Mouse (Mus musculus) heart, embryonic 14.5 days (tissue): ENCODE measurements around the gene Catsper2. TPM values are rescaled to one million over a fixed set of nuclear protein-coding genes. Genes with fewer than 3 reads are reported as not detected.
A peak's percentile ranks its signal among the peaks of the same experiment; 100 is the strongest.

Experiments used
- ATAC-seq: fragments of 200-750 bp; cut with Nextera tagmentation; 2 replicates; pipeline ENCODE4 v1.8.0; 2017; ENCODE audit warnings: low read depth, moderate TSS enrichment; ENCODE audit not compliant: insufficient number of reproducible peaks, insufficient read depth, low FRiP score
- H3K27ac ChIP-seq, 2 experiments: fragments of 200-500 bp in 1 of 2; fragments of 300-500 bp in 1 of 2; sonication (generic) in 1 of 2; replicated peaks in 1 of 2; 2 replicates each; pipeline ENCODE4 v1.5.1; 2012 to 2014; ENCODE audit warnings: low read depth in 2 of 2, low read length in 2 of 2, control low read depth in 1 of 2, mild to moderate bottlenecking in 1 of 2, mixed read lengths in 1 of 2; ENCODE audit not compliant: control insufficient read depth in 1 of 2, insufficient read depth in 1 of 2
- H3K27me3 ChIP-seq: fragments of 300-500 bp; sonication (generic); 2 replicates; pipeline ENCODE4 v1.6.1; 2014; ENCODE audit warnings: mild to moderate bottlenecking, low read length, control low read depth; ENCODE audit not compliant: control insufficient read depth, insufficient read depth
- H3K36me3 ChIP-seq: fragments of 300-500 bp; sonication (generic); 2 replicates; pipeline ENCODE4 v1.6.1; 2014; ENCODE audit warnings: mild to moderate bottlenecking, control low read depth, low read length, mixed read lengths; ENCODE audit not compliant: control insufficient read depth, insufficient read depth
- H3K4me1 ChIP-seq, 2 experiments: fragments of 200-500 bp in 1 of 2; fragments of 300-500 bp in 1 of 2; sonication (generic) in 1 of 2; 2 replicates each; pipeline ENCODE4 v1.6.1; 2012 to 2014; ENCODE audit warnings: low read length in 2 of 2, control low read depth in 1 of 2, mixed read lengths in 1 of 2; ENCODE audit not compliant: control insufficient read depth in 2 of 2, insufficient read depth in 2 of 2
- H3K4me2 ChIP-seq: fragments of 300-500 bp; sonication (generic); 2 replicates; pipeline ENCODE4 v1.6.1; 2014; ENCODE audit warnings: mild to moderate bottlenecking, low read length
- H3K4me3 ChIP-seq, 2 experiments: fragments of 200-500 bp in 1 of 2; fragments of 300-500 bp in 1 of 2; sonication (generic) in 1 of 2; 2 replicates each; pipeline ENCODE4 v1.5.1; 2012 to 2014; ENCODE audit warnings: low read length in 2 of 2, mild to moderate bottlenecking in 2 of 2, control low read depth in 1 of 2, low read depth in 1 of 2, moderate library complexity in 1 of 2; ENCODE audit not compliant: control insufficient read depth in 1 of 2, insufficient read depth in 1 of 2
- H3K9ac ChIP-seq: fragments of 300-500 bp; sonication (generic); 2 replicates; pipeline ENCODE4 v1.6.1; 2014; ENCODE audit warnings: mild to moderate bottlenecking, low read length
- H3K9me3 ChIP-seq: fragments of 300-500 bp; sonication (generic); 2 replicates; pipeline ENCODE4 v1.6.1; 2016; ENCODE audit warnings: low read length, control low read depth; ENCODE audit not compliant: control insufficient read depth
- WGBS: fragments of 180-500 bp; shearing (Covaris S2); extraction: QIAGEN DNeasy Blood & Tissue Kit; methylation state at CpG from one replicate; pipeline ENCODE4 v1.1.7; 2014; 5-methylcytosine and 5-hydroxymethylcytosine counted together
- polyA plus RNA-seq: library from polyadenylated mRNA; unstranded; fragments of >200 nt; fragmentation: Nextera tagmentation; extraction: Ambion mirVana; gene quantifications from 2 replicates; pipeline ENCODE4 v1.2.1, GENCODE M21; 2014

Gene Catsper2
- polyA plus RNA-seq = 3.1 and 3.4 TPM in 2 replicates

DNA sequence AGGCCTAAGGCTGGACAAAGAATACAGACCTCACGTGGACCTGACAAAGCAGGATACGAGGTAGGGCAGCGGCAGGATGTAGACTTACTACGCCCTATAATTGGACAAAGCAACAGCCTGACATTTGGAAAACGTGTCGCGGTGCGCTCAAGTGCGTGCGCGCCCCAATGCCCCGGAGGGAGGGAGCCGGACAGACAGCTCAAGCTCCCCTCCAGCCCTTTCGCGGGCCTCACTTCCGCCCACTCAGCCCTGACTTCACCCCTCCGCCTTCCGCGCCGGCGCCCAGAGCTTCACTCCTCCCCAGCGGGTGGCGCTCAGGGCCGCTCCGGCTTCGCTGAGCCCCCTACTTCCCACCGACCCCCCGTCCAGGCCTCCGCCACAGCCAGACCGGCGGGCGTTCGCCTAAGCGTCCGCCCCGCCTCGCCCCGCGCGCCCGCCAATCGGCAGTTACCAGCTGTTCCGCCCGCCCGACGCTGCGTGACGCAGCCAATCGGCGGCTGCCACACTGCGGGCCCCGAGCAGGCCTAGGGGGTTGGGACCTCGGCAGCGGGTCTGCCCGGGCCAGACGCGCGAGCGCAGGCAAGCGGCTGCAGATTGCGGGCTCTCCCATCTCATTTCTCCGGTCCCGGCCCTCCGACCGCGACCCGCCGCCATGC is at the start of gene Catsper2, which contains the start of gene Pdia3:
TSS of gene Catsper2 (minus strand) at position 406 of the 656 bp plus-strand sequence.
TSS of gene Pdia3 (plus strand) at position 389 of the 656 bp plus-strand sequence.
- H3K9me3 ChIP-seq = no peaks in the 10 kb centered on the region
- peaks cover 31% of the 10 kb centered on the region for H3K36me3 ChIP-seq
- WGBS = under 1% methylated on average over 66 of the region's 68 CpGs
- H3K4me3 ChIP-seq = peak within 1 kb of the TSS; percentile 67 to 100
- H3K4me2 ChIP-seq = peak within 1 kb of the TSS; percentile 74
- H3K9ac ChIP-seq = peak within 1 kb of the TSS; percentile 100
- no peaks in the 10 kb centered on the region for H3K27me3 ChIP-seq
- H3K4me1 ChIP-seq = peaks cover 4 to 23% of the 10 kb centered on the region in 2 experiments
- H3K27ac ChIP-seq = peak within 1 kb of the TSS; percentile 92 to 99
- ATAC-seq = peak; percentile 99

DNA sequence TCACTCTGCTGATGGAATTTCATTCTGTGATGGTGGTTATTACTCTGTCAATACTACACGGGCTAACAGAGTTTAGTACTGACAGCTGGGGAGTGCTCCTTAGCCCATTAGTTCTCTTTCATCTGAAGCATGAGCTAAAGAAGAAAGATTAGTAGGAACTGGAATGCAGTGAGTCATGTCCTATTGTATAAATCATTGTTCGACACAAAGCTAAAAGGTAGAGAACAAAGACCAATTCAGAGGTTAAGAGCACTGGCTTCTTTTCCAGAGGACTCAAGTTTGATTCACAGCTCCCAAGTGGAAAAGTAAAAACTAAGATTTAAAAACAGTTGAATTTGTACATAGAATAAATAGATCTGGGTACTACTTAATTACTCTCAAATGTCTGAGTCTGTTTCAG is 46.5 kb upstream of the Catsper2 start:
- Histone ChIP-seq H3K9ac (no peak overlapping the region), H3K36me3 (peaks cover 34% of the 10 kb centered on the region), H3K27ac (no peak overlapping the region), H3K4me1 (peaks cover 2 to 11% of the 10 kb centered on the region in 2 experiments; a peak in 2 of 4 replicates), H3K4me2 (no peak overlapping the region), H3K4me3 (no peak overlapping the region), H3K27me3 (no peaks in the 10 kb centered on the region), H3K9me3 (no peaks in the 10 kb centered on the region)
- no peak for ATAC-seq
- 63% methylated on average over 2 of the region's 2 CpGs for WGBS

DNA sequence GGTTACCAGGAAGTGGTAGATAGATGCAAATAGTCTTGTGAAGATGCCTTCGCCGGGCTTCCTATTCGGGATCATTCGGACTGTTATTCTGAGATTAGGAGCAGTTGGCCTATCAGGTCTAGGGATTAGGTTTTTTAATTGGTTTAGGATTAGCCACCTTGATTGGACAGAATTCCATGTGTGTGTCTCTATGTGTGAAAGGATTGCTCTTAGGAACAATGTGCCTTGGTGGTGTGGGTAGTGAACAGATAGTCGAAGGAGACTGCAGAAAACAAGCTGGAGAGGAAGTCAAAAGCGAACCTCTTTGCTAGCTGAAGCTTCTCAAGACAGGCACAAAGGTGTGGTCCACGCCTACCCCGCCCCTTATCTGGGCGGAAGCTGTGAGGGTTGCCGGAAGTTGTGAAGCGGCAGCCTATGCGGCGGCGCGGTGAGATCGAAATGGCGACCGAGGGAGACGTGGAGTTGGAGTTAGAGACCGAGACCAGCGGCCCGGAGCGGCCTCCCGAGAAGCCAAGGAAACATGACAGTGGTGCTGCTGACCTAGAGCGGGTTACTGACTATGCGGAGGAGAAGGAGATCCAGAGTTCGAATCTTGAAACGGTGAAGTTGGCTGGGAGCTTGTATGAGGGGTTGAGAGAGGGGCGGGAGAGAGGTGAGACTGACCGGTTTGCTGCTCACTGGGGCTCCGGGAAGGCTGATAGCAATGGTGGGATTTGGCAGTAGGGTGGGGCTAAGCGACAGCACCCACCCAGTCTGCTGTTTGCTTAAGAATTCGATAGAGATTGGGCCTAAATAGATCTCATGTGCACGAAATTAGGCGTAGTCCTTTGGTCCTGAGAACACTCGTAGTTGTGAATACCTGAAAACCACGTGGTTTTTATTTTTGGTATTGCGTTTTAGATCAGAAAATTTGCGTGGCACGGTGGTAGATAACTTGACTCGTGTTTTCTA is 43.4 kb upstream of the Catsper2 start, which contains the start of gene Serinc4:
TSS of gene Serinc4 (minus strand) at position 90 of the 951 bp plus-strand sequence.
- H3K4me2 ChIP-seq = peak within 1 kb of the TSS; percentile 66
- H3K9ac ChIP-seq = peak within 1 kb of the TSS; percentile 80
- no peaks in the 10 kb centered on the region for H3K9me3 ChIP-seq
- H3K4me1 ChIP-seq = peaks cover 9 to 32% of the 10 kb centered on the region in 2 experiments
- ATAC-seq = peak; percentile 76
- peak within 1 kb of the TSS; percentile 70 to 83 for H3K4me3 ChIP-seq
- H3K27ac ChIP-seq = peak within 1 kb of the TSS; percentile 79 to 85
- H3K36me3 ChIP-seq = peaks cover 64% of the 10 kb centered on the region
- no peaks in the 10 kb centered on the region for H3K27me3 ChIP-seq
- WGBS = 3% methylated on average over 41 of the region's 41 CpGs

DNA sequence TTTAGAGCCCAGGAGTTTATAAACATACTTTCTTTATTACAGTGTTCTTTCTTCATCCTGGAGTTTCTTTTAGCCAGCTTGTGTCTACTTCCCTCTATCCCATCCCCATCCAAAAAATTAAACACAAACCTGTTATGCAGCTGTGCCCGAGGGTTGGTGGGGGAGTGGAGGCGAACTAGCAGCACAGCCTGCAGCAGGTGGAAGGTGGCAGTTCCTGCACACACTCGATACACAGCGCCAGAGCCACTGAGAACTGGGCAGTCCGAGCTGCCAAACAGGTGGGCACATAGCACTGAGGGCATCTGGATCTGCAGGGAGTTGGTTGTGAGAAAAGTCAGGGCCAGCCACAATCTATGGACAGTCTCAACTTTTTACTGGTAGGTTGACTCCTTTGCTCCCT is 41.9 kb upstream of the Catsper2 start:
- whole genome bisulfite sequencing = 82% methylated on average over 5 of the region's 5 CpGs
- no peak overlapping the region for H3K4me2 ChIP-seq
- no peak for ATAC-seq
- H3K9me3 ChIP-seq = no peaks in the 10 kb centered on the region
- H3K27me3 ChIP-seq = no peaks in the 10 kb centered on the region
- no peak overlapping the region for H3K4me3 ChIP-seq
- peaks cover 67% of the 10 kb centered on the region for H3K36me3 ChIP-seq
- H3K27ac ChIP-seq = no peak overlapping the region
- no peak overlapping the region for H3K9ac ChIP-seq
- peaks cover 12 to 42% of the 10 kb centered on the region in 2 experiments for H3K4me1 ChIP-seq

DNA sequence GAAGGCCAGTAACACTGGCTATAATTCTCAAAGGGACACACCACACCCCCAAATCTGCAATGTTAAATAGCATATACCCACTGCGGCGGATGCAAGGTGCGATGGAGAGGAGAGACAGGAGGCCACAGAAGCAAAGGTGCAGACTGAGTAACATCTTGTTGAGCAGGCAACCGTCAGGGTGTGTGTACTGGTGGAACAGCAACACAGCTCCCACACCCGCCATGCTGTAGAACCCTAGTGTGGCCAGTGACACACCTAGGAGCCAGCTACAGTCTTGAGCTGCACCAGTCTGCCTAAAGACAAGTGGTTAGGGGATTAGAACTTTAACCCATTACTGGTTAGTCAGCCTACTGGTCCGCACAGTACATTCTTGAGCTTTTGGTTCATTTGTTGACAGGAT is 40.3 kb upstream of the Catsper2 start:
- 0 out of 2 replicates have a peak overlapping the region, but pooled peaks have one; percentile 48 for H3K4me2 ChIP-seq
- H3K4me1 ChIP-seq = peaks cover 12 to 47% of the 10 kb centered on the region in 2 experiments
- H3K36me3 ChIP-seq = peaks cover 55% of the 10 kb centered on the region
- H3K4me3 ChIP-seq = no peak overlapping the region
- no peak for ATAC-seq
- peak overlapping the region; percentile 21 to 86 for H3K27ac ChIP-seq
- WGBS = 84% methylated on average over 6 of the region's 6 CpGs
- H3K27me3 ChIP-seq = no peaks in the 10 kb centered on the region
- no peaks in the 10 kb centered on the region for H3K9me3 ChIP-seq
- no peak overlapping the region; the same call in 1 of the 2 replicates for H3K9ac ChIP-seq

DNA sequence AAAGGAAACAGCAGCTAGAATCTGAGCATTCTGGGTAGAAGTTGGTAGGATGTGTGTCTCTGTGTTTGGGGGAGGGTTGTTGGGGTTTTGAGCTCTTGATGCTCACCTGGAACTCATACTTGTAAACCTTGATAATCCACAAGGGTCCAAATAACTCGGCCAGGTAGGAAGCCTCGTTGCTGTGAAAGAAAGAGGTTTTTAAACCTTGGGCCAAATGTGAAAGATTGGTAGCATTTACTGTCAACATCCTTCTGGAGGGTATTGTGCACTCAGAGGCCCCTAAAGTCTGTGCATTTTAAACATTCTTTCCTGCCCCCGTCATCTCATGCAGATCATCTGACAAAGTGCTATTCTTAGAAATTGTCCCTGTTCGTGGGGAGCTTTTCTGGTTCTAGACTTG is 39.4 kb upstream of the Catsper2 start, which contains the start of gene Hypk:
TSS of gene Hypk (plus strand) at position 301 of the 400 bp plus-strand sequence.
- peak within 1 kb of the TSS; percentile 12 for H3K9ac ChIP-seq
- peak within 1 kb of the TSS; percentile 48 for H3K4me2 ChIP-seq
- H3K4me3 ChIP-seq = no peak within 1 kb of the TSS
- 40% methylated on average over 4 of the region's 4 CpGs for WGBS
- peak within 1 kb of the TSS; percentile 66 to 86 for H3K27ac ChIP-seq
- H3K9me3 ChIP-seq = no peaks in the 10 kb centered on the region
- no peaks in the 10 kb centered on the region for H3K27me3 ChIP-seq
- peaks cover 46% of the 10 kb centered on the region for H3K36me3 ChIP-seq
- no peak for ATAC-seq
- H3K4me1 ChIP-seq = peaks cover 13 to 46% of the 10 kb centered on the region in 2 experiments

DNA sequence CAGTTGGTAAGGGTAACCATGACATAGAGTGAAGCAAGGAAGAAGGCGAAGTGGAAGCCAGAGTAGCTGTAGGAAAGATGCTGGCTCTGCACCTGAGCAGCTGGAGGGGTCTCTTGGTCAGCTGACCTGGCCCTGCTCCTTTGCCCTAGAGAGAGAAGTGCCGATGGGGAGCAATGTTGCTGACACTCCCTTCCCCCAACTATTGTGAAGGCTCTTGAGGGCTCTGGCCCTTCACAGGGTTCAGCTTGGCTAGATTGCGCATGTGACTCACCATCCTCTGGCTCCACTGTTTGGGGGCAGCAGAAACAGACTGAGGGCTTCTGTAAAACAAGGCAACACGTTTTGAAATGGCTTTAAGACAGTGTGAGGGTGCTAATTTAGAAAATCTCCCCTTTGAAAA is 38.8 kb upstream of the Catsper2 start:
- no peak for ATAC-seq
- WGBS = 51% methylated on average over 4 of the region's 4 CpGs
- H3K4me1 ChIP-seq = peaks cover 15 to 48% of the 10 kb centered on the region in 2 experiments
- no peaks in the 10 kb centered on the region for H3K27me3 ChIP-seq
- H3K4me3 ChIP-seq = no peak overlapping the region
- H3K36me3 ChIP-seq = peaks cover 46% of the 10 kb centered on the region
- H3K9me3 ChIP-seq = no peaks in the 10 kb centered on the region
- peak overlapping the region; percentile 48 for H3K4me2 ChIP-seq
- H3K9ac ChIP-seq = peak overlapping the region; percentile 12; the same call in 1 of the 2 replicates
- H3K27ac ChIP-seq = peak overlapping the region; percentile 58 to 86
